Mouse (Mus musculus) adrenal gland (tissue): ENCODE results near the gene Olfr45.
"Not testable (repeated sequence)": the region's sequence is repeated elsewhere in the genome, so short reads cannot be mapped to it uniquely, and the experiment has no call there.

Source experiments
- intact Hi-C: fragments of 180-260 bp; cut with DNase I; formaldehyde crosslinking; loops from one replicate; pipeline ENCODE4 v1.15.1; 2025
- long read RNA-seq, 2 experiments: library from polyadenylated mRNA; unstranded; transcript quantifications; one replicate each; pipeline ENCODE4 v2.0.0; 2020; ENCODE audit warnings: borderline replicate concordance in 1 of 2; ENCODE audit not compliant: insufficient replicate concordance in 1 of 2

Gene Olfr45
- long read RNA-seq, experiment 1: 0 reads
- long read RNA-seq, experiment 2: 0 reads

DNA sequence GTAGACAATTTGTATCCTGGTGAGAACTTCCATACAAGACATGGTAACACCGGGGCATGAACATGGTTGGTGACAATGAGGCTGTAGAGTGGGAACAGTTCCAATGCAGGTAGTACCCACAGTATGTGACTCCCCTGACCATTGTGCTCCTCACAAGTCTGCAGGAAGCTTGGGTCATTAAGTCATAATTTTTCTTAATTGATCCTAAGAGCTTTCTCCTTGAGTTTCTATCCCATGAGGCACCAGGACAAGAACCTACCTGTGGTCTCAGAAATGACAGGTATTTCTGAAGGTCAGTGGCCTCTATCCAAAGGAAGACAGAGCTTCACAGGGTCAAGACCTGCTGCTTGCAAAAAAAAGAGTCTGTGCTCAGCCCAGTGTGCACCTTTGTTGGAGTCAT lies at the start of gene Olfr45:
Olfr45 (plus strand) TSS at position 301 of the 400 bp plus-strand sequence.
- intact Hi-C loops: no loop called here

DNA sequence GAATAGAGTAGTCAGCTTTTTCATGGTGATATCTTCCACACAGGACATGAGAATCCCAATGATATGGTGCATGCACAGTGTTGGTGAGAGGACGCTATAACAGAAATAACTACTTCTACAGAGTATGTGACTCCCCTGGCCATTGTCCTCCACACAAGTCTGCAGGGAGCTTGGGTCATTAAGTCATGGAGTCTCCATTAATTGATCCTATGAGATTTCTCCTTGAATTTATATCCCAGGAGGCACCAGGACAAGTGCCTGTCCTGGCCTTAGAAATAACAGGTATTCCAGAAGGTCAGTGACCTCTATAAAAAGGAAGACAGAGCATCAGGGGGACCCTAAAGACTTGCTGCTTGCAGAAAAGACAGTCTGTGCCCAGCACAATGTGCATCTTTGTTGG lies 35.6 kb upstream of the Olfr45 start, which contains the start of gene Olfr53:
Olfr53 (plus strand) TSS at position 301 of the 400 bp plus-strand sequence.
- intact Hi-C loops: no loop called here

DNA sequence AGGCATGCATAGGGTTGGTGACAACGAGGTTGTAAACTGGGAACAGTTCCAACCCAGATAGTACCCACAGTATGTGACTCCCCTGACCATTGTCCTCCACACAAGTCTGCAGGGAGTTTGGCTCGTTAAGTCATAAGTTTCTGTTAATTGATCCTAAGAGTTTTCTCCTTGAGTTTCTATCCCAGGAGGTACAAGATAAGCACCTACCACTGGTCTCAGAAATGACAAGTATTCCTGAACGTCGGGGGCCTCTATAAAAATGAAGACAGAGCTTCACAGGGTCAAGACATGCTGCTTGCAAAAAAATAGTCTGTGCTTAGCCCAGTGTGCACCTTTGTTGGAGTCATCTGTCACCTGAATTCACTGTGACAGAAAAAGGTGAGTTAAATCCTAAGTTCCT lies 22.1 kb upstream of the Olfr45 start, which contains the start of gene Olfr539:
Olfr539 (plus strand) TSS at position 301 of the 400 bp plus-strand sequence.
- intact Hi-C loops: loop anchor here (5.0 kb wide), 1 partner anchor 33 kb away; no protein-coding TSS in a partner anchor

DNA sequence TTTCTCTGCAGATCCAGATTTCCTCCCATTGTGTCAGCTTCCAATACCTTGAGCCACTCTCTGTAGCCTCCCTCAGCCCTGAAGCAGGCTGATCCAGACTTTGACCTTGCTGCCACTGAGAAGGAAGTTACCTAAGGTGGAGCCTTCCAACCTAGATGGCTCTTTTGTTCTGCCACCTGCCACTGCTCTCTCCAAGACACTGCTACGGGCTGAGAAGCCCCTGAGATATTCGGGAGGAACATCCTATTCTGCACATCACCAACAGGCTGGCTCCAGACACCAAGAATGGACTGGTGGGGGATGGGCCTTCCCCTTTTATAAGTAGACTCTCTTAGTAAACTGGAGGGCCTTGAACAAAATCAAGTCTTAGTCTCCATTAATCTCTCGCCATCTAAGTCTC lies 11.1 kb upstream of the Olfr45 start:
- intact Hi-C loops: not testable (repeated sequence)

DNA sequence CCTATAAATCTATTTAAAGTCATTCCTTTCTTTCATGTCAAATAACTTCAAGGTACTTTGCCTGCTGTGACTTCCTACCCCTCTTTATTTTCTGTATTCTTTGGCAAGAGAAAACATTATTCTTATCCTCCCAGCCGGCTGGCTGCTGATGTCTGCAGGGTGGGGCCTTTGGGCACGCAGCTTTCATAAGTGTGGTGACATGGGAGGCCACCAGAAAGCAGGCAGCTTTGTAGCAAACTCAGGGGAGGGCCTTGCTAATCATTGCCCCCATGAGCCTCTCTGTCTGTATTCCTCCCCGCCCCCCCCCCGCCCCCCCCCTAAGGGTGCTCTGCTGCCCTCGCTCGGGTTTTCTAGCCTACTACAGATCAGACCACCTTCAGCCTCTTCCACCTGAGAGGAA lies 5.9 kb upstream of the Olfr45 start:
- intact Hi-C loops: no loop called here

DNA sequence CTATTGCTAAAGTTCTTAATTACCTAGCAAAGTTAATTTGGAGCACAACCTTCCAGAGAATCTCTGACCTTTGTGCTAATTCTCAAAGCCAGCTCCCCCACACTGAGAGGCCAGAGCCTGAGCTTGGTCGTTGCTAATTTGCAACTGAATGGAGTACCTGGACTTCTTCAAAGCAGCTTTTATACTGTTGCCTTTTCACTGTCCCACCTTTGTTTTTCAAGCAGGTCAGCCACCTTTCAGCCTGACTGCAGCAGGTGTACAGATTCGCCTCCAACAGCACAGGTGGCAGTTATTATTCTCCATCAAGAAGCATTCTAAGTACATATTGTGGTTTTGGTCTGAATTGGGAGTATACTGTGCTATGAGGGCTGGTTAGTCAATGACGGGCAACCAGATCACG lies 2.2 kb upstream of the Olfr45 start:
- intact Hi-C loops: not testable (repeated sequence)

DNA sequence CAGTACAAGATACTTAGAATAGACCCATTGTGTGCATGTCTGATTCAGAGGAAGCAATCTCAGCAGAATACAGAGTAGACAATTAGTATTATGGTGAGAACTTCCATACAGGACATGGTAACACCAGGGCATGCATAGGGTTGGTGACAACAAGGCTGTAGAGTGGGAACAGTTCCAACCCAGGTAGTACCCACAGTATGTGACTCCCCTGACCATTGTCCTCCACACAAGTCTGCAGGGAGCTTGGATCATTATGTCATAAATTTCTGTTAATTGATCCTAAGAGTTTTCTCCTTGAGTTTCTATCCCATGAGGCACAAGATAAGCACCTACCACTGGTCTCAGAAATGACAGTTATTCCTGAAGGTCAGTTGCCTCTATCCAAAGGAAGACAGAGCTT lies 15.2 kb downstream of the Olfr45 start, which contains the start of gene Olfr541:
Olfr541 (plus strand) TSS at position 301 of the 400 bp plus-strand sequence.
- intact Hi-C loops: no loop called here

DNA sequence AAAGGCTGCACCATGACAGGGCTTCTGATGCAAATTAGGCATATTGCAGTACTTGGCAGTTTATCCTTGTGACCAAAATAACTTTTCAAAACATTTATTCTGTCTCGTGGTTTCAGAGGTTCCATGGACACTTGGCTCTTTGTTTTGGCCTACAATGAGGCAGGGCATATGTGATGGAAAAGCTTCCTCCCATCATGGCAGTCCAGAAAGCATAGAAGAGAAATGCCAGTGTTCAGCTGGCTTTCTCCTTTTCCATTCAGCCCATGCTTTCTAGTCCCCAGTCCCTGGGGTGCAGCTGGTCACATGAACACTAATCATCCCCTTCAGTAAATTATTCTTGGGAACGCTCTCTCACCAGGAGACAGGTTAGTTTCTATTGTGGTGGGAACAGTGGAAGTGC lies 24.6 kb downstream of the Olfr45 start:
- intact Hi-C loops: no loop called here

DNA sequence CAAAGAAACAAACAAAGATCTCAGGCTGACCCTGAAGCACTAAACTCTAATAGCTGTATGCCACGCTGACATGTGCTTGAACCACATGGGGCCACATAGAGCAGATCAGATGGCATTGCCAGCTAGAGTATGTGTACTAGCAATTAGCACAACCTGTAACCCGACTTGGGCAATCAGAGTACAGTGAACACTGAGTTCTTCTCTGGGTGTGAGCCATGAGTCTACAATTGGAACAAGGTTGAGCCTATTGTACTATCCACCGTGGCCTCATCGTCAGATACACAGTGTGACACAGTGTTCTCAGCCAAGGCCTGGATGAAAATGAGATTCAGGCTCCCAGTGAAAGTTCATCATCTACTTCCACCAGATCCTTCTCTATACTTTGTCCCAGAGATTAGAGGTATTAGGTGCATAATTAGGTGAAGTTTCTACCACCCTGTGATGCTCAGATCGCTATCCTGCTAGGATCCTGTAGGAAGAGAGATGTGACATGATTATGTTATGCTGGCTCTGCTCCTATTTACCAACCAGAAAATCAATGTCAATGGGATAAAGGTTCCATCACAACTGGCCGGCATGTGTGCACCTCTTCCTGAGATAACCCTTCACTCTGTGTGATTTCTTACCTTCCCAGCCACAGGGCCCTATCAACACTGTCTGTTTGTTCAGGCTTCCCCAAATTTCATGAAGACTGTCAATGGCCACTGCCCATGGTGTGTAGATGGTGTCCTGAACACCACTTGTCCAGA lies 26.0 kb downstream of the Olfr45 start:
- intact Hi-C loops: no loop called here

DNA sequence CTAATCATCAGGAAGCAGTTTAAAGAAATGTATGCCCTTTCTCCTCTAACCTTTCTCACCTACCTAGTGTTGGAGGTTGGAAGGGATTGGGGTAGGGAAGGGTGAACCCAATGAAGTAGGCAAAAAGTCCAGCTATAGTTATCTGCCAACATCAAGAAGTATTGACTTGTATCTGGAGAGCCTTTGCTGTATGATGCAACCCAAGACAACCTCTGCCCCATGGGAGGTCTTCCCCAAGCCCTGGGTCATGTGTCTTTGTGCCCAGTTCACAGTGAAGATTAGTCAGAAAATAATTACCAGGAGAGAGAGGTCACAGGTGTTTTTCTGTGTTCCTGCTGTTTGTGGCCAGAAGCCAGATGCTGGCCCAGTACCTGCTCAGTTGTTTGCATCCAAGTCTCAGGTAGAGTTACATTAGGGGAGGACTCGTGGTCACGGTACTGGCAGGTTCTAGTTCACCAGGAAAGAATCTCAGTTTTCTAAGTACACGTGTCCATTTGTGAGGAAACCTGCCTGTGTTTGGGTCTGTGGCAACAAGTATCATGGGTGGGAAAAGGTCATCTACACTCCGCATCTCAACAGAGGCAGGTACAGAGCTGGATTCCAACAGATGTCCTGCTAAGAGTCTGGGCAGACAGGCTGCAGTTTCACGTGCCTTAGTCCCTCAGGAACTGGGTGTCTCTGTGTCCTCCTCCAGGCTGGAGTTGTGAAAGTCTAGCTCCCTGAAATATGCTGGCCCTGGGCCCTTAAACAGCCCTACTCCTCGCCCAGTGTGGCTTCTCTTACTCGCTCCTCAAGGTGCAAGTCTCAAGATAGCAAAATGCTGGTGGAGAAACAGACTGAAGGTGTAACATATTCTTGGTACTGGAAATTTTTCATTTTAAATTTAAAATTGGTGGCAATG lies 35.7 kb downstream of the Olfr45 start:
- intact Hi-C loops: no loop called here

DNA sequence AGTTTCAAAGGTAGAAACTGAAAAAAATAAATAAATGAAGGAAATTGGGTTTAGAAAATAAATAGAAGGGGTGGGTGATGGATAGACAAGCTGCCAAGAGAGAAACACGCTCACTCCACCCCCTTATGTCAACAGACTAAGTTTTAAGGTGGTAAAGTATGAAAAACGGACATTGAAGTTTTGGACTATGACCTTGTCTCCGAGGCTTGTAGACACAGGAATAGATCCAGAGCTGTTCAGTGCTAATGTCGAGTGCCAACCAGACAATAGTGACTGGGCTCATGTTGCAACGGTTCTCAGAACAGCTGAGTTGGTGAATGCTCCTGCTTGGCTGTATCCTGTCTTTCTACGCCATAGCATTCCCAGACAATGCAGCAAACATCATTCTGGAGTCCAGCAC lies 39.3 kb downstream of the Olfr45 start:
- intact Hi-C loops: no loop called here

DNA sequence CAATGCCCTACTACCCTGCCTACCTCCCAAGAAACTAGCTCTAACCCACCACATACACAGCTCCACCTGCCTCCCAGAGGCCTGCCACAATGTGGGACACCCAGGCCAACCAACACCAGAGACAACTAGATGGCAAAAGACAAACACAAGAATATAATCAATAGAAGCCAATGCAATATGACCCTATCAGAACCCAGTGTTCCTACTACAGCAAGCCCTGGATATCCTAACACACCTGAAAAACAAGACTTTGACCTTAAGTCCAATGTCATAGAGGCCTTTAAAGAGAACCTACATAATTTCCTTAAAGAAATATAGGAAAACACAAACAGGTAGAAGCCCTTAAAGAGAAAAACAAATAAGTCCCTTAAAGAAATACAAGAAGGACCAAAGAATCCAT lies 43.8 kb downstream of the Olfr45 start:
- intact Hi-C loops: no loop called here

DNA sequence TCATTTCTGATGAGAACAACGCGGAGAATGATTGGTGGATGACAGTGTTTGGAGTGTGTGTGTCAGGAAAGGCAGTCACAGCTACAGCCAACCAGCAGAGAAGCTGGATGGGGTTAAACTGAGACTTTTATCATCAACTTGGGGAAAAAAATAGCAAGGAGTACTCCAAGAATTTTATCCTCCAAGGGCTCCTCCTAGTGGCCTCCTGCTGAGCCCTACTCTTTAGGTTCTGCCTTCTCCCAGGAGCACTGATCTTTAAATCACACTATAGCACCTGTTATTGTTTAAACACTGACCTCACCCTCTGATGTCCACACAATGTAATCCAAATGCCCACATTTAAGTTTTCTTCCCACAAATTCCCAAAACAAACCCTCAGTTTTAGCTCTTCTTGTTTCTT lies 51.4 kb downstream of the Olfr45 start:
- intact Hi-C loops: no loop called here
